Mouse (Mus musculus) c-Kit-positive CD71-positive TER-119-negative erythroid progenitor cells, embryonic 14.5 days (primary cell): ENCODE measurements around the gene Rab44.

Experiments
- DNase-seq: peaks from one replicate; pipeline ENCODE4 v3.0.0-alpha.2; 2013; ENCODE audit warnings: low read depth

Gene Rab44

GRCm38 (mm10) chr17:29135066-29135465 is 21.1 kb downstream of the Rab44 start:
- DNase-seq = no peak

GRCm38 (mm10) chr17:29136236-29136635 is 22.3 kb downstream of the Rab44 start:
- no peak for DNase-seq

GRCm38 (mm10) chr17:29137906-29138305 is 24.0 kb downstream of the Rab44 start:
- no peak for DNase-seq

- no peak for DNase-seq
Measured at GRCm38 (mm10) chr17:29141577-29141976, 27.6 kb downstream of the Rab44 start.

GRCm38 (mm10) chr17:29143266-29143665 is 29.3 kb downstream of the Rab44 start:
- no peak for DNase-seq

- DNase-seq = no peak
Measured at GRCm38 (mm10) chr17:29145101-29145500, 31.2 kb downstream of the Rab44 start.

GRCm38 (mm10) chr17:29147273-29147672 is 33.3 kb downstream of the Rab44 start:
- DNase-seq = no peak

GRCm38 (mm10) chr17:29147773-29148172 is 33.8 kb downstream of the Rab44 start:
- no peak for DNase-seq

GRCm38 (mm10) chr17:29149766-29150165 is 35.8 kb downstream of the Rab44 start:
- DNase-seq = no peak

- no peak for DNase-seq
Measured at GRCm38 (mm10) chr17:29152547-29152946, 38.6 kb downstream of the Rab44 start.

GRCm38 (mm10) chr17:29154247-29154646 is 40.3 kb downstream of the Rab44 start:
- DNase-seq = no peak

GRCm38 (mm10) chr17:29155355-29156135 is 41.6 kb downstream of the Rab44 start:
- DNase-seq = no peak

- DNase-seq = no peak
Measured at GRCm38 (mm10) chr17:29156396-29156795, 42.5 kb downstream of the Rab44 start.

GRCm38 (mm10) chr17:29156866-29157265 is 42.9 kb downstream of the Rab44 start:
- DNase-seq = no peak

- no peak for DNase-seq
Measured at GRCm38 (mm10) chr17:29158899-29159298, 45.0 kb downstream of the Rab44 start.

GRCm38 (mm10) chr17:29159320-29159719 is 45.4 kb downstream of the Rab44 start:
- DNase-seq = no peak

- no peak for DNase-seq
Measured at GRCm38 (mm10) chr17:29159743-29160455, 46.0 kb downstream of the Rab44 start.

- DNase-seq = no peak
Measured at GRCm38 (mm10) chr17:29162334-29162733, 48.4 kb downstream of the Rab44 start.

- DNase-seq = no peak
Measured at GRCm38 (mm10) chr17:29164469-29165111, 50.6 kb downstream of the Rab44 start.

- DNase-seq = peak; percentile 69
Measured at GRCm38 (mm10) chr17:29165452-29165851, 51.5 kb downstream of the Rab44 start.

- no peak for DNase-seq
Measured at GRCm38 (mm10) chr17:29165967-29166578, 52.1 kb downstream of the Rab44 start.

GRCm38 (mm10) chr17:29167371-29167770 is 53.4 kb downstream of the Rab44 start:
- DNase-seq = no peak
